Mouse (Mus musculus) liver (tissue): ENCODE measurements around the gene Tecr.
"Not testable (repeated sequence)": the region's sequence is repeated elsewhere in the genome, so short reads cannot be mapped to it uniquely, and the experiment has no call there.

Experiments used
- DNase-seq: peaks from one replicate; pipeline ENCODE4 v3.0.0-alpha.2; 2020; ENCODE audit warnings: mixed read lengths

The Tecr gene

GRCm38 (mm10) chr8:83578131-83579055 is 29.4 kb downstream of the Tecr start:
- DNase-seq: peak; percentile 2

GRCm38 (mm10) chr8:83577384-83577791 is 30.4 kb downstream of the Tecr start:
- DNase-seq: peak; percentile 5

GRCm38 (mm10) chr8:83576921-83577320 is 30.9 kb downstream of the Tecr start:
- peak; percentile 1 for DNase-seq

- no peak for DNase-seq
Observed at GRCm38 (mm10) chr8:83576516-83576895, 31.3 kb downstream of the Tecr start.

- peak; percentile 5 for DNase-seq
Observed at GRCm38 (mm10) chr8:83575561-83576515, 31.9 kb downstream of the Tecr start.

GRCm38 (mm10) chr8:83574631-83575315 is 33.0 kb downstream of the Tecr start:
- peak; percentile 5 for DNase-seq

- DNase-seq: peak; percentile 21
Observed at GRCm38 (mm10) chr8:83573140-83573875, 34.5 kb downstream of the Tecr start.

- DNase-seq: peak; percentile 4
Observed at GRCm38 (mm10) chr8:83572246-83572812, 35.4 kb downstream of the Tecr start.

GRCm38 (mm10) chr8:83571791-83572190 is 36.0 kb downstream of the Tecr start:
- peak; percentile 2 for DNase-seq

GRCm38 (mm10) chr8:83571001-83571340 is 36.8 kb downstream of the Tecr start:
- DNase-seq: not testable (repeated sequence)

GRCm38 (mm10) chr8:83570272-83571000 is 37.3 kb downstream of the Tecr start:
- peak; percentile 2 for DNase-seq

GRCm38 (mm10) chr8:83569165-83569564 is 38.6 kb downstream of the Tecr start:
- no peak for DNase-seq

GRCm38 (mm10) chr8:83568755-83569154 is 39.0 kb downstream of the Tecr start:
- DNase-seq: no peak

- no peak for DNase-seq
Observed at GRCm38 (mm10) chr8:83568128-83568527, 39.6 kb downstream of the Tecr start.

- DNase-seq: peak; percentile 2
Observed at GRCm38 (mm10) chr8:83567668-83568067, 40.1 kb downstream of the Tecr start.

GRCm38 (mm10) chr8:83566469-83567395 is 41.0 kb downstream of the Tecr start, which contains the start of gene Ndufb7:
Gene Ndufb7, plus strand, starts transcription at chr8:83566671.
- peak; percentile 94 for DNase-seq

- peak; percentile 83 for DNase-seq
Observed at GRCm38 (mm10) chr8:83565731-83566375, 41.9 kb downstream of the Tecr start.

GRCm38 (mm10) chr8:83563246-83563645 is 44.5 kb downstream of the Tecr start:
- DNase-seq: no peak

- no peak for DNase-seq
Observed at GRCm38 (mm10) chr8:83562669-83563068, 45.1 kb downstream of the Tecr start.
